8 mouse cellular contexts compared by ENCODE assay signal in the genomic region with DNA sequence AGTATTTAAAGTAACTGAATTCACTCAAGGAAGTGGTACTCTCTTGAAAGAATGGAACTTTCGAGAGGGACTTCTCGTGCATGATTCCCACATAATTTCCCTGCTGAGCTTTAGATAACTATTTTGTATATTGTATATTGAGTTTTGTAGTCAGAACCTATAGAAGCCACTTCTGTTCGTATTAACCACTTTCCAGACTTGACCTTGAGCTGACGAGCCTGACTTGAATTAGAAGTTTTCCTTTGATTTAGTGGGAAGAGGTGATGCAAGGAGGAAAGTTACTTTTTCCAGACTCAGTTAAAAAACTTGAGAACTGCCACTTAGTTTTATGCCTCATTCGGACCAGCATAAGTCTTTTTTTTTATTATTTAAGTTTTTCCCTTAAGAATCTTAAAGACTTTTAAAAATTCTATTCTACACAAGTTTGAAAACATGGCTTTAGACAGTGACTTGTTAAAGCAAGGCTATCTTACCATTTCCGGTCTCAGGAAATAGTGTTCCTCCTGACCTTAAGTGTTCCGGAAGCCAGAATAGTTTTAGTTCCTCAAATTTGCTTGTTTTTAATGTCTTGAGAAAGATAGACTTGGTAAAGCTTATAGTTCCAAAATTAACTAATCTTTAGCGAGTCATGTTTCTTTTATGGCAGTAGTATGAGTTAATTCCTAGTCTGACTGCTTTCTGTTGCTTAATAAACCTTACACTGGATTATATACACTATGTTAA. TPM values are rescaled to one million over a fixed set of nuclear protein-coding genes. Genes with fewer than 3 reads are reported as not detected.
A peak's percentile ranks its signal among the peaks of the same experiment; 100 is the strongest.
DNase-seq lines count a peak whose midpoint lies in the region; ATAC-seq and TF ChIP-seq lines count a peak whose summit lies in the region.

No protein-coding gene starts in this region.

- peak overlapping the region; percentile 96; the same call in 1 of the 2 replicates for H3K27ac ChIP-seq in heart, embryonic 15.5 days
- no peak overlapping the region for H3K27ac ChIP-seq in lung, postnatal 0 days (ENCODE audit: low read length)

- H3K4me3 ChIP-seq in erythroblast, embryonic 14.5 days (replicated peaks): peak overlapping the region; percentile 100
- peak overlapping the region; percentile 88 for H3K4me3 ChIP-seq in heart, embryonic 15.5 days
- peak overlapping the region; percentile 84; the same call in 1 of the 2 replicates for H3K4me3 ChIP-seq in lung, postnatal 0 days (ENCODE audit: low read depth, low read length)

- H3K27me3 ChIP-seq in erythroblast, embryonic 14.5 days (ENCODE audit: control insufficient read depth): no peaks in the 10 kb centered on the region
- H3K27me3 ChIP-seq in heart, embryonic 15.5 days: no peaks in the 10 kb centered on the region
- no peaks in the 10 kb centered on the region for H3K27me3 ChIP-seq in lung, postnatal 0 days (replicated peaks; ENCODE audit: insufficient read depth, low read length)

- peaks cover 74% of the 10 kb centered on the region for H3K4me1 ChIP-seq in erythroblast, embryonic 14.5 days (ENCODE audit: control insufficient read depth)
- peaks cover 25% of the 10 kb centered on the region for H3K4me1 ChIP-seq in heart, embryonic 15.5 days (replicated peaks)
- peaks cover 3% of the 10 kb centered on the region; the same call in 1 of the 2 replicates for H3K4me1 ChIP-seq in lung, postnatal 0 days (ENCODE audit: insufficient read depth, low read depth, low read length)

- ATAC-seq in erythroblast, adult 5-6 weeks (replicated peaks; ENCODE audit: low FRiP score, poor library complexity, severe bottlenecking): no peak
- no peak for ATAC-seq in heart, embryonic 15.5 days (replicated peaks; ENCODE audit: insufficient number of reproducible peaks, insufficient read depth, low FRiP score, low read depth)
- ATAC-seq in lung, postnatal 0 days: no peak

- TF ChIP-seq EP300 in lung, postnatal 0 days (IDR thresholded peaks at IDR 0.05): no peak

- no peak for TF ChIP-seq CTCF in lung, postnatal 0 days (IDR thresholded peaks at IDR 0.05)

- H3K36me3 ChIP-seq in erythroblast, embryonic 14.5 days (ENCODE audit: control insufficient read depth): peaks cover 24% of the 10 kb centered on the region
- no peaks in the 10 kb centered on the region; the same call in 1 of the 2 replicates for H3K36me3 ChIP-seq in heart, embryonic 15.5 days
- no peaks in the 10 kb centered on the region for H3K36me3 ChIP-seq in lung, postnatal 0 days (ENCODE audit: insufficient read depth, low read length)

- peak overlapping the region; percentile 87; the same call in 1 of the 2 replicates for H3K9ac ChIP-seq in heart, embryonic 15.5 days
- H3K9ac ChIP-seq in lung, postnatal 0 days (replicated peaks; ENCODE audit: low read depth): no peak overlapping the region

- 48% methylated on average over 8 of the region's 8 CpGs for WGBS in heart, embryonic 15.5 days
- 59% methylated on average over 8 of the region's 8 CpGs for WGBS in lung, postnatal 0 days

- peak overlapping the region; percentile 74 for H3K4me2 ChIP-seq in heart, embryonic 15.5 days
- peak overlapping the region; percentile 67 for H3K4me2 ChIP-seq in lung, postnatal 0 days (replicated peaks; ENCODE audit: low read depth, low read length)

- DNase-seq in CD4-positive helper T cell, adult 2 months (ENCODE audit: low read depth, low spot score): peak; percentile 41
- peak; percentile 42 for DNase-seq in lung, postnatal 0 days (ENCODE audit: low spot score)
- no peak for DNase-seq in adrenal gland, postnatal 14 days
- DNase-seq in Muller cell, postnatal 12 days (ENCODE audit: inconsistent ontology term): no peak
- no peak for DNase-seq in ovary, adult 18-20 months (ENCODE audit: low spot score)

- no peaks in the 10 kb centered on the region for H3K9me3 ChIP-seq in erythroblast, embryonic 14.5 days (ENCODE audit: control insufficient read depth, low read length)
- no peaks in the 10 kb centered on the region for H3K9me3 ChIP-seq in heart, embryonic 15.5 days (replicated peaks)
- no peaks in the 10 kb centered on the region for H3K9me3 ChIP-seq in lung, postnatal 0 days (ENCODE audit: low read length)

RNA-seq across cellular contexts. Expression of gene Gm21985, which starts 1.6 kb away (rescaled TPM):
- polyA plus RNA-seq in erythroblast, embryonic 14.5 days (2012): not detected in 2 replicates
- total RNA-seq in erythroblast, adult 5-6 weeks (2015; ENCODE audit: low replicate concordance): not detected in 2 replicates
- 0.60 and 8.5 TPM in 2 replicates for total RNA-seq in erythroblast, adult 5-6 weeks (2017; ENCODE audit: low replicate concordance)
- polyA plus RNA-seq in heart, embryonic 15.5 days (2015; fragmentation: Nextera tagmentation; extraction: Ambion mirVana): not detected in 2 replicates
- polyA plus RNA-seq in lung, postnatal 0 days (2015; fragmentation: Nextera tagmentation; extraction: Ambion mirVana): not detected in 2 replicates
- total RNA-seq in adrenal gland, postnatal 14 days (2021): not detected in 2 replicates

RNA-seq across cellular contexts. Expression of gene Slc12a6, which starts 2.1 kb away (rescaled TPM):
- 0.24 and 0.47 TPM in 2 replicates for polyA plus RNA-seq in erythroblast, embryonic 14.5 days (2012)
- total RNA-seq in erythroblast, adult 5-6 weeks (2015; ENCODE audit: low replicate concordance): 94.7 and 134 TPM in 2 replicates
- total RNA-seq in erythroblast, adult 5-6 weeks (2017; ENCODE audit: low replicate concordance): 97.9 and 119 TPM in 2 replicates
- polyA plus RNA-seq in heart, embryonic 15.5 days (2015; fragmentation: Nextera tagmentation; extraction: Ambion mirVana): 9.6 and 11.4 TPM in 2 replicates
- 9.0 and 9.7 TPM in 2 replicates for polyA plus RNA-seq in lung, postnatal 0 days (2015; fragmentation: Nextera tagmentation; extraction: Ambion mirVana)
- 35.0 and 48.5 TPM in 2 replicates for total RNA-seq in adrenal gland, postnatal 14 days (2021)

RNA-seq across cellular contexts. Expression of gene Nop10, which starts 6.0 kb away (rescaled TPM):
- 1.5 and 1.9 TPM in 2 replicates for polyA plus RNA-seq in erythroblast, embryonic 14.5 days (2012)
- 23.6 and 25.4 TPM in 2 replicates for total RNA-seq in erythroblast, adult 5-6 weeks (2015; ENCODE audit: low replicate concordance)
- 28.3 and 33.6 TPM in 2 replicates for total RNA-seq in erythroblast, adult 5-6 weeks (2017; ENCODE audit: low replicate concordance)
- 159 and 160 TPM in 2 replicates for polyA plus RNA-seq in heart, embryonic 15.5 days (2015; fragmentation: Nextera tagmentation; extraction: Ambion mirVana)
- polyA plus RNA-seq in lung, postnatal 0 days (2015; fragmentation: Nextera tagmentation; extraction: Ambion mirVana): 116 and 120 TPM in 2 replicates
- total RNA-seq in adrenal gland, postnatal 14 days (2021): 128 and 139 TPM in 2 replicates

RNA-seq across cellular contexts. Expression of gene Nutm1, which starts 8.6 kb away (rescaled TPM):
- not detected in 2 replicates for polyA plus RNA-seq in erythroblast, embryonic 14.5 days (2012)
- not detected in 2 replicates for total RNA-seq in erythroblast, adult 5-6 weeks (2015; ENCODE audit: low replicate concordance)
- total RNA-seq in erythroblast, adult 5-6 weeks (2017; ENCODE audit: low replicate concordance): not detected in 2 replicates
- not detected in 2 replicates for polyA plus RNA-seq in heart, embryonic 15.5 days (2015; fragmentation: Nextera tagmentation; extraction: Ambion mirVana)
- polyA plus RNA-seq in lung, postnatal 0 days (2015; fragmentation: Nextera tagmentation; extraction: Ambion mirVana): 0.02 TPM in 1 of 2 replicates, not detected in the other
- not detected in 2 replicates for total RNA-seq in adrenal gland, postnatal 14 days (2021)

RNA-seq across cellular contexts. Expression of gene Lpcat4, which starts 28.4 kb away (rescaled TPM):
- 0.11 and 0.85 TPM in 2 replicates for polyA plus RNA-seq in erythroblast, embryonic 14.5 days (2012)
- 5.4 and 8.6 TPM in 2 replicates for total RNA-seq in erythroblast, adult 5-6 weeks (2015; ENCODE audit: low replicate concordance)
- total RNA-seq in erythroblast, adult 5-6 weeks (2017; ENCODE audit: low replicate concordance): 2.6 and 5.4 TPM in 2 replicates
- polyA plus RNA-seq in heart, embryonic 15.5 days (2015; fragmentation: Nextera tagmentation; extraction: Ambion mirVana): 10.4 and 11.9 TPM in 2 replicates
- 11.0 and 11.9 TPM in 2 replicates for polyA plus RNA-seq in lung, postnatal 0 days (2015; fragmentation: Nextera tagmentation; extraction: Ambion mirVana)
- total RNA-seq in adrenal gland, postnatal 14 days (2021): 6.6 and 6.9 TPM in 2 replicates

Comparison
In these comparisons a context has a peak if more than half of its experiments do, and no peak if none do; other contexts are left out.
1. DNase-seq: peak in CD4-positive helper T cell, adult 2 months (single experiment) and lung, postnatal 0 days (single experiment); none in adrenal gland, postnatal 14 days (single experiment), Muller cell, postnatal 12 days (single experiment) and ovary, adult 18-20 months (single experiment).
2. RNA of gene Nop10, which starts 6.0 kb away (polyA plus RNA-seq): 159 to 160 TPM in heart, embryonic 15.5 days and 116 to 120 TPM in lung, postnatal 0 days; 1.5 to 1.9 TPM in erythroblast, embryonic 14.5 days; every median in the first group is over 10 times any median in the second.
3. Peak in every context shown above with its lines, with median percentiles within 50 percentile points of each other: H3K4me3 ChIP-seq.